Mouse (Mus musculus): Measurements from ENCODE around the gene Oaz1. TPM values are rescaled to one million over a fixed set of nuclear protein-coding genes. Genes with fewer than 3 reads are reported as not detected.

The Oaz1 gene
- polyA plus RNA-seq, 1 experiment from 2014 or later, result 1,342 TPM

DNA sequence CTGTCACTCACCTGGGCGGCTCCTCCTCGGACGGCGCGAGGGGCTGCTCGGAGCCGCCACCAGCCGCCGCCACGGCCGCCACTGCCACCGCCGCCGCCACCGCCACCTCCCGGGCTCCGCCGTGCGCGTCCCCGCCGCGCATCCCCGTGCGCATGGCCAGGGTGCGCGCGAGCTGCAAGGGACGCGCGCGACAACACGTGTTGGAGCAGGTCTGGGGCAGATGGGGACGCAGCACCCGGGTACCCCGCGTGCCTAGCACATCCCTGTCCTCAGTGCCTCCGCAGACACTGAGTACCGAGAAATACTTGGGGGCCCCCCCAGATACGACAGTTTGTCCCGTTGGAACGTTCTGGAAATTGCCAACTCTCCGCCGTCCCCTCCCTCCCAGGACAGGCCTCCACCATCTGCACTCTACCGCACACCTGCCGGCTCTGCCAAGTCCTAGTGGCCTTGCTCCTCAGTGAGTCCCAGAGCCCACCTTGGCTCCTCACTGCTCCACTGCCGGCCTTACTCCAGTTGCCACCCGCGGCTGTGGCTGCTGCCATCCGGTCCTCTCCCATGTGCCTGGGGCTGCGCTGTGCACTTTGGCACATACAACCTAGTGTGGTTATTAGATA, 17.6 kb downstream of the Oaz1 start, which contains the start of gene Lingo3:
TSS of gene Lingo3 (minus strand) at position 109 of the 617 bp plus-strand sequence.
- Histone ChIP-seq H3K4me3 (peak within 1 kb of the TSS; percentile 38), H3K9ac (peak within 1 kb of the TSS; percentile 53), H3K4me1 (peaks cover 11% of the 10 kb centered on the region), H3K27me3 (replicated peaks) (peaks cover 45% of the 10 kb centered on the region), H3K4me2 (replicated peaks) (peak within 1 kb of the TSS; percentile 75), H3K9me3 (no peaks in the 10 kb centered on the region), H3K36me3 (no peaks in the 10 kb centered on the region), H3K27ac (no peak within 1 kb of the TSS)
- no peak for ATAC-seq (ENCODE audit: low FRiP score, low read depth)
- 4% methylated on average over 51 of the region's 51 CpGs for WGBS

DNA sequence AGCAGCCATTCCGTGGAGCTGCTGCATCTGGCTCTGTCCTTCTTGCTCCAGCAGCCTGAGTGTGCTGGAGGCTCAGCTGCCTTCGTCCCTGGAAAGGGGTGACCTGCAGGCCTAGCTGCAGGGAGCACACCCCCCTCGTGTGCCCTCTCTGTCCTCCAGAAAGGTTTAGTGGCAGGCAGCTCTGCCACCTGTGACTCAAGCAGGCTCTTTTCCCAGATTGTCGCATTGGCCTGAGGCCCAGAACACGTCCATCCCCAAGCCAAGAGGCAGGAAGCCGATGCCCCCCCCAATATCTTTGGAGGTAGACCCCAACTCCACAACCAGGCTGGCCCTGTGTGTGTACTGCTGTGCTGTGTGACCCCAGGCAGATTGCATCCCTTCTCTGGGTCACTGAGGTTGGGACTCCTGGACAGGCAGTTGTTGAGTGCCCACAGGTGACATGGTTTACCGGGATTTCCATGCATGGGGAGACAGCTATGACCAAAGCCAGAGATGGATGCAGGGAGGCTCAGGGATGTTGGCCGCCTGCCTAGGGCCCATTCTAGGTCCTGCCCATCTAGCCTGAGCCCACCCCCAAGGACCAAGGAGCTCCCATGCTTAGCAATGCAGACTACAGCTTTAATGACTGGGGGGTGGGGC, 18.7 kb downstream of the Oaz1 start:
- Histone ChIP-seq H3K9me3 (no peaks in the 10 kb centered on the region), H3K27ac (no peak overlapping the region), H3K4me3 (no peak overlapping the region), H3K27me3 (replicated peaks) (peaks cover 45% of the 10 kb centered on the region), H3K36me3 (peaks cover 2% of the 10 kb centered on the region; the same call in 1 of the 2 replicates), H3K9ac (no peak overlapping the region), H3K4me1 (peaks cover 11% of the 10 kb centered on the region), H3K4me2 (replicated peaks) (no peak overlapping the region)
- 64% methylated on average over 8 of the region's 8 CpGs for WGBS
- no peak for ATAC-seq (ENCODE audit: low FRiP score, low read depth)

DNA sequence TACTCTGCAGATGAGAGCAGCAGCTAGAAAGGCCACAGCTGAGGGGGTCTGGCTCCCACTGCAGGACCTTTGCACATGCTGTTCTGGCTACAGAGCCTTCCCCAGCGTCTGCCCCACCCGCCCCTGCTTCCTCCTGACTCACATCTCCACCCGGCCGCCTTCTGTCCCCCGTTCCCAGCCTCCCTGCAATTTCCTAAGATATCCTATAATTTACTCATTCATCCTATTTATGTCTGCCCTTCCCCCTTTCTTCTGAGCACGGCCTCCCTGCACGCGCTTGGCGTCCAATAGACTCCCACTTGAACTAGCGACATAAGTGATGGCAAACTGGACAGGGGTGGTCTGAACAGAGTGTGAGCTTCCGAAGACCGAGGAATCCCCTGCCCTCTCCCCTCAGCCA, 19.3 kb downstream of the Oaz1 start:
- no peak for ATAC-seq (ENCODE audit: low FRiP score, low read depth)
- H3K4me3 ChIP-seq, result no peak overlapping the region
- peaks cover 11% of the 10 kb centered on the region for H3K4me1 ChIP-seq
- H3K27ac ChIP-seq, result no peak overlapping the region
- H3K27me3 ChIP-seq (replicated peaks), result peaks cover 45% of the 10 kb centered on the region
- H3K36me3 ChIP-seq, result peaks cover 6% of the 10 kb centered on the region; the same call in 1 of the 2 replicates
- H3K4me2 ChIP-seq (replicated peaks), result no peak overlapping the region
- H3K9me3 ChIP-seq, result no peaks in the 10 kb centered on the region
- no peak overlapping the region for H3K9ac ChIP-seq
- 84% methylated on average over 11 of the region's 12 CpGs for WGBS

DNA sequence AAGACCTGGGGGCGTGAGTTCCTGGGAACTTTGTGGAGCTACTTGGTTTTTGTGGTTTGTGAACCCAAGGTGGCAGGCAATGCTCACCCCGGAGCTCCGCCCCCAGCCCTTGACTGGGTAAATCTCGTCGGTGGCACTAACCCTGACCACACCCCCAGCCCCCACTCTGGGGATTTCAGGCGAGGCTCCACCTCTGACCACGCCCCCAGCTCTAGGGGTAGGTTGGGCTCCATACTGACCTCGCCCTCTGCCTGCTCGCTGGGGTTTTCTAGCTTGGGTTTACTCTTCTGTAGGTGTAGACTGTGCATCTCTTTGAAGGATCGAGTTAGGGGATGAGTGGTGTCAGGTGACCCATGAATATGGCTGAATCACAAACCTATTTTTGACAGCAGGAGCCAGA, 22.1 kb downstream of the Oaz1 start:
- Histone ChIP-seq H3K36me3 (peaks cover 29% of the 10 kb centered on the region), H3K9me3 (no peaks in the 10 kb centered on the region), H3K4me3 (no peak overlapping the region), H3K27me3 (replicated peaks) (peaks cover 24% of the 10 kb centered on the region), H3K27ac (no peak overlapping the region), H3K9ac (no peak overlapping the region), H3K4me1 (peaks cover 7% of the 10 kb centered on the region), H3K4me2 (replicated peaks) (no peak overlapping the region)
- 9% methylated on average over 10 of the region's 10 CpGs for WGBS
- no peak for ATAC-seq (ENCODE audit: low FRiP score, low read depth)

DNA sequence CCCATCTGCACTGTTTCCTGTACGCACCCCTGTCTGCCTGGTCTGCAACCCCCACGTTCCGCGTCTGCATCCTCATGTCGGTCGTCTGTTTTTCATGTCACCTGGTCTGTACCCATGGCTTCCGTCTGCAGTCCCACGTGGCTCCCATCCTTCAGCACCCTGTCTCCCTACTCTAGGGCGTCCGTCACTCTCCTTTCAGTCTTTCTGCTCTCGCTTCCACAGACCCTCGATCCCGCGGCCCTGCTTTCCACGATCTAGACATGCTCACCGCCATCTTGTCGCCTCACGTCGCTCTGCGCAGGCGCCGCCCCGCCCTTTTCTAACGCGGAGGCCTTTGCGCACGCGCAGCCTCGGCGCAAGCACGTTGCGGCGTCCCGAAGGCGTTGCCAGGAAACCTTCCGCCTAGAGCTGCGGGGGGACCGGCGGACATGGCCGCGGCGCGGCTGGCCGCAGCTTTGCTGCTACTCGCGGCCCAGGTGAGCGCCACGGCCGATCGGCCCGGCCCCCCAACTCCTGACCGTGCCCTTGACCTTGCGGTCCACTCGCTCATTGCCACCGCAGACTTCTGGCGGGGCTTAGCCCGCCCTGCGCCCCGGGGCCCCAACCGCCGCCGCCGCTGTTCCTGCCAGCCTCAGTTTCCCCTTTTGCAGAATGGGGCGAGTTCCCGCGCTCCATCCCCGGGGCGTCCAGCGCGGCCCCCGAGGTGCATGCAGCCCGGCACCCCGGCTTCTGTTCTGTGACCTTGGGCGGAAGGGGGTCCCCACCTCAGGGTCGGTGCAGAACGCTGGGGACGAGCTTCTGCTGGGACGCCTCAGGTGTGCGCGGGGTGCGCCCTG, 28.7 kb downstream of the Oaz1 start, which contains the start of the genes Lsm7 and Sppl2b:
TSS of gene Lsm7 (minus strand) at position 297 of the 836 bp plus-strand sequence.
TSS of gene Sppl2b (plus strand) at position 363 of the 836 bp plus-strand sequence.
- peak; percentile 78 for ATAC-seq (ENCODE audit: low FRiP score, low read depth)
- H3K4me3 ChIP-seq, result peak within 1 kb of the TSS; percentile 95
- H3K36me3 ChIP-seq, result peaks cover 27% of the 10 kb centered on the region
- peak within 1 kb of the TSS; percentile 89 for H3K9ac ChIP-seq
- WGBS, result 1% methylated on average over 81 of the region's 81 CpGs
- no peaks in the 10 kb centered on the region for H3K9me3 ChIP-seq
- no peaks in the 10 kb centered on the region for H3K27me3 ChIP-seq (replicated peaks)
- H3K27ac ChIP-seq, result no peak within 1 kb of the TSS
- H3K4me2 ChIP-seq (replicated peaks), result peak within 1 kb of the TSS; percentile 100
- H3K4me1 ChIP-seq, result peaks cover 41% of the 10 kb centered on the region

DNA sequence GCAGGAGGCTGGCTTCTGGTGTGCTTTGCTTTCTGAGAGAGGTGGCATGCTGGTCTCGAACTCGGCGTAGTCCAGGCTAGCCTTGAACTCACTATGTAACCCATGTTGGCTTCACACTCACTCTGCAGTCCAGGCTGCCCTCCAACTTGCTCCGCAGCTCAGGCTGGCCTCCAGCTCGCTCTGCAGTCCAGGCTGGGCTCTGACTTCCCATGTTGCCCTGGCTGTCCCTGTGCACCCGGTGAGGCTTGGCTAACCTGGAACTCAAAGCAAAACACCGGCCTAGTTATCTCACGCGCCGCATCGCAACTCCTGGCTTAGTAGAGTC, 29.3 kb downstream of the Oaz1 start:
- no peak overlapping the region for H3K27ac ChIP-seq
- 30% methylated on average over 11 of the region's 11 CpGs for WGBS
- ATAC-seq (ENCODE audit: low FRiP score, low read depth), result no peak
- no peaks in the 10 kb centered on the region for H3K9me3 ChIP-seq
- H3K27me3 ChIP-seq (replicated peaks), result no peaks in the 10 kb centered on the region
- peaks cover 23% of the 10 kb centered on the region for H3K36me3 ChIP-seq
- H3K4me3 ChIP-seq, result peak overlapping the region; percentile 95
- peaks cover 41% of the 10 kb centered on the region for H3K4me1 ChIP-seq
- peak overlapping the region; percentile 89 for H3K9ac ChIP-seq
- H3K4me2 ChIP-seq (replicated peaks), result peak overlapping the region; percentile 100

DNA sequence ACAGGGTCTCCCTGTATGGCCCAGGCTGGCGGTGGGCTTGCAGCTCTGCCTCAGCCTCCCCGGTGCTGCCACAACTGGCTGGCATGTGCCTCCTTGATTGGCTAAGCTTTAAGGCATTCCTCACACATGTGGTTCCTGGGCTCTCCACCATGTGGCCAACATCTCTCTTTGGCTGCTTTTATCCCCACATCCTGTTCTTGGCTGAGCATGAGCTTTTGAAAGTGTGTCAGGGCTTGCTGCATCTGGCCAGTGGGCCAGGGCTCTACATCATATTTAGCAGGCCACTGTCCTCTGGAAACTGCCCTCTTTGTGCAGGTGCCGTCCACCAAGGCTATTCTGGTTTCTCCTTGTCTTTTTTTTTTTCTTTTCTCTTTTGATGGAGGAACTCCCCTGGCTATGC, 29.8 kb downstream of the Oaz1 start:
- no peaks in the 10 kb centered on the region for H3K9me3 ChIP-seq
- peaks cover 41% of the 10 kb centered on the region for H3K4me1 ChIP-seq
- no peaks in the 10 kb centered on the region for H3K27me3 ChIP-seq (replicated peaks)
- no peak for ATAC-seq (ENCODE audit: low FRiP score, low read depth)
- peak overlapping the region; percentile 95; the same call in 1 of the 2 replicates for H3K4me3 ChIP-seq
- H3K27ac ChIP-seq, result no peak overlapping the region
- H3K9ac ChIP-seq, result 0 out of 2 replicates have a peak overlapping the region, but pooled peaks have one; percentile 89
- peaks cover 23% of the 10 kb centered on the region for H3K36me3 ChIP-seq
- peak overlapping the region; percentile 100 for H3K4me2 ChIP-seq (replicated peaks)
- 75% methylated on average over 3 of the region's 3 CpGs for WGBS

DNA sequence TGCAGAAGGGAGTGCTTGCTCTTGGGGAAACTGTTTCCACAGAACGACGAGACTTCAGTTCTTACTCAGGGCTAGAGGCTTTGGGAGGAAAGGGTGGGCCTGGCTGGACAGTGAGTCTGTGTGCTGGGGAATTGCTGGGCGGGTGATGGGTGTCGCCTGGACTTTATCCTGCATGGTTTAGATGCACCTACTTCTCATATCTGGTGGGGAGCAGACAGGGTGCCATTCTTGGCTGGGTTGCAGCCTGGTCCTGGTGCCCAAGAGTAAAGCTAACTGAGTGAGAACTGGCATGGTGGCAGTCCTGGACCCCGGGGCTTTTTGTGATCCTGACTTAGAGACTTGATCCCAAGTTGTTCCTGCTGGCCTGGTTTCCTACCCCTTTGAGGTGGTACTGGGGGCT, 30.5 kb downstream of the Oaz1 start:
- Histone ChIP-seq H3K4me2 (replicated peaks) (peak overlapping the region; percentile 24), H3K9me3 (no peaks in the 10 kb centered on the region), H3K9ac (peak overlapping the region; percentile 45; the same call in 1 of the 2 replicates), H3K4me1 (peaks cover 41% of the 10 kb centered on the region), H3K4me3 (no peak overlapping the region), H3K27me3 (replicated peaks) (no peaks in the 10 kb centered on the region), H3K36me3 (peaks cover 23% of the 10 kb centered on the region), H3K27ac (no peak overlapping the region)
- 85% methylated on average over 5 of the region's 5 CpGs for WGBS
- no peak for ATAC-seq (ENCODE audit: low FRiP score, low read depth)

DNA sequence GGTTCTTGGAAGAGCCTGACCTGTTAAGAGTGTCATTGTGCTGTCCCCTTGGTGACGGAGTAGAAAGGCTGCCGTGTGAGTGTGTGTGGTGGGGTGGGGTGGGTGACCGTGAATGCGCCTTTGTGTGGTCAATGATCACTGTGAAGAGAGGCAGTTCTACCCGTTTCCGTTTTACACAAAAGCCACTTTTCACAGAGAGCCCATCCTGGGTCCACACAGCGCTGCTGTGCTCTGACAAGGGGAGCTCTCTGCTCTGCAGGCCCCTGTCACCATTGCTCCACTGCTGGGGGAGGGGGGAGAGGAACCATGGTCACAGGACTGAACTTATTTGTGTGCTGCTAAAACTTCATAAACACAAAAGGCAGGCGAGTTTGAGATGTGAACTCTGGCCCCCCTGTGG, 30.9 kb downstream of the Oaz1 start:
- Histone ChIP-seq H3K27me3 (replicated peaks) (no peaks in the 10 kb centered on the region), H3K4me2 (replicated peaks) (peak overlapping the region; percentile 24), H3K4me3 (no peak overlapping the region), H3K4me1 (peaks cover 41% of the 10 kb centered on the region), H3K36me3 (peaks cover 23% of the 10 kb centered on the region), H3K9me3 (no peaks in the 10 kb centered on the region), H3K27ac (no peak overlapping the region; the same call in 1 of the 2 replicates), H3K9ac (peak overlapping the region; percentile 45)
- no peak for ATAC-seq (ENCODE audit: low FRiP score, low read depth)
- WGBS, result 38% methylated on average over 8 of the region's 8 CpGs

DNA sequence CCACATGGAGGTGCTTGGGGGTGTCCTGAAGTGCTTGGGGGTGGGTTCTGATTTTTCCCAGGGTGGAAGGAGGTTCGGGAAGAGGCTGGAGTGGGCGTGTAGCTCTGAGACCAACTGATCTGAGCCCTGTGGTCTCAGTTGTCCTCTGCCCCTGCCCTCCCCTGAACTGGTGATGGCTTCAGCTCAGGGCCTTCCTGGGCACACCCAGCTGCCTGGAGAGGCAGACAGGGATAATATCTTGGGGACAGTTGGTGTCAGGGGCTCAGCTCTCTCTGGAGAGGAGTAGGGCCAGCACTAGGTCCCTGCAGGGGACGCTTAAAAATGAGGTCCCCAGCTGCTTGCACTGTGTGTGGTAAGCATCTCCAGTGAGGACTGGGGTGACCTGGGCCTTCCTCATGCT, 31.4 kb downstream of the Oaz1 start:
- Histone ChIP-seq H3K27me3 (replicated peaks) (no peaks in the 10 kb centered on the region), H3K36me3 (peaks cover 25% of the 10 kb centered on the region), H3K27ac (no peak overlapping the region; the same call in 1 of the 2 replicates), H3K4me2 (replicated peaks) (peak overlapping the region; percentile 24), H3K9me3 (no peaks in the 10 kb centered on the region), H3K9ac (peak overlapping the region; percentile 45), H3K4me3 (no peak overlapping the region), H3K4me1 (peaks cover 41% of the 10 kb centered on the region)
- no peak for ATAC-seq (ENCODE audit: low FRiP score, low read depth)
- WGBS, result 70% methylated on average over 3 of the region's 3 CpGs

DNA sequence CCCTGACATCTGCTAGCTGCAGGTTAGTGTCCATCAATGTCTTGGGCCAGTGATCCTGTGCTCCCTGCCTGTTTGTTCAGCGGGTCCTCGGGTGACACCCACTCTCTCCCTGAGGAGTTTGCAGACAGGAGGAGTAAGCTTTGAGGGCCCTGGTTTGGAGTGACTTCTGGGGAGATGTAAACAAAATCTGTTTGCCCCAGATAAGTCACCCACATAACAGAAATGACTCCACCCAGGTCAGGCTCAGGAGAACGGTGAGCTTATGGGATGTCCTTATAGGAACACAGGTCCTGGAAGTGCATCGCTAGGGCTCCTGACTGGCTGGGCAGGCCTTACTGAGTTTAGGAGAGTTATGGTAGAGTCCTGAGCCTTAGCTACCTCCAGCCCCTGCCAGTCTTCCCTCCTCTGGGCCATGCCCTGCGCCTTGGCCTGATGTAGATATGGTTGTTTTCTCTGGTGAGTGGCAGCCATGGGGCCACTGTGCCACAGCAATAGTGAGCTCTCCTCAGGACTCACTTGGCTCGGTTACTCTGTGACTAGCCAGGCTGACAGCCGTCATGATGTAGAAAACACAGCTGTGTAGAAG, 32.0 kb downstream of the Oaz1 start:
- Histone ChIP-seq H3K4me2 (replicated peaks) (peak overlapping the region; percentile 24; the same call in 1 of the 2 replicates), H3K27me3 (replicated peaks) (no peaks in the 10 kb centered on the region), H3K4me1 (peaks cover 41% of the 10 kb centered on the region), H3K27ac (no peak overlapping the region), H3K4me3 (no peak overlapping the region), H3K9ac (no peak overlapping the region), H3K36me3 (peaks cover 25% of the 10 kb centered on the region), H3K9me3 (no peaks in the 10 kb centered on the region)
- 87% methylated on average over 7 of the region's 7 CpGs for WGBS
- ATAC-seq (ENCODE audit: low FRiP score, low read depth), result no peak

DNA sequence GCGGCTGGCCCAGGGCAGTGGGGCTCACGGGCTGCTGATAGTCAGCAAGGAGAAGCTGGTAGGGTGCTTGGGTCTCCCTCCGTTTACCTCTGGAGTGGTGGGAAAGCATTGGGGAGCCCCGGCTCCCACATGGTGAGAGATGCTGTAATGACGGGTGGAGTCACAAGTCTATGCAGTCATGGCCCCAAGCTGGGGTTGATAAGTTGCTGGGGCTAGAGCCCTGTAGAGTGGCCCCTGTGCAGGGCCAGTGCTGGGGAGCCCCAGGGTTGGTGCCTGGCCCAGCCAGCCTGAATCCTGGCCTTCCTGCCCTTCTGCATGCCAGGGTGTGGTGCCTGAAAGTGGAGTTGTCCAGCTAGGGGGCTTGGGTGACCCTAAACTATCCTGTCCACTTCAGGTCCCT, 35.8 kb downstream of the Oaz1 start:
- Histone ChIP-seq H3K4me1 (peaks cover 10% of the 10 kb centered on the region), H3K36me3 (peaks cover 62% of the 10 kb centered on the region)
- 91% methylated on average over 5 of the region's 5 CpGs for WGBS

More for the DNA sequence above, 35.8 kb downstream of the Oaz1 start:
- H3K27me3 ChIP-seq (replicated peaks), result no peaks in the 10 kb centered on the region
- no peak overlapping the region for H3K9ac ChIP-seq
- no peak for ATAC-seq (ENCODE audit: low FRiP score, low read depth)
- H3K9me3 ChIP-seq, result no peaks in the 10 kb centered on the region
- H3K27ac ChIP-seq, result no peak overlapping the region
- H3K4me2 ChIP-seq (replicated peaks), result no peak overlapping the region
- no peak overlapping the region for H3K4me3 ChIP-seq
